25 mouse cellular contexts compared by ENCODE assay signal in genomic region chr10:75113620-75114019, GRCm38 (mm10). TPM values are rescaled to one million over a fixed set of nuclear protein-coding genes. Genes with fewer than 3 reads are reported as not detected.
DNase-seq lines count a peak whose midpoint lies in the region; ATAC-seq and TF ChIP-seq lines count a peak whose summit lies in the region.
"Had no signal": no experiment of that assay in that cellular context is flagged by ENCODE, and none has a peak within 500 bp of the region (broad histone marks: within the 10 kb centered on the region; RNA-seq: fewer than 3 reads in every experiment).

No protein-coding gene starts in this region.

- H3K36me3 ChIP-seq in stomach, embryonic 16.5 days (ENCODE audit: control insufficient read depth, insufficient read depth, low read length), result no peaks in the 10 kb centered on the region
- H3K36me3 ChIP-seq: heart, embryonic 12.5 days; kidney, embryonic 15.5 days; liver, embryonic 13.5 days; midbrain, embryonic 15.5 days had no signal

- no peak for TF ChIP-seq POLR2A in cerebellum, adult 2 months (IDR thresholded peaks at IDR 0.05; ENCODE audit: borderline replicate concordance, insufficient read depth, low read length)

- no peaks in the 10 kb centered on the region for H3K9me3 ChIP-seq in stomach, embryonic 16.5 days (replicated peaks; ENCODE audit: control insufficient read depth, low read length)
- H3K9me3 ChIP-seq: heart, embryonic 12.5 days; kidney, embryonic 15.5 days; liver, embryonic 13.5 days; midbrain, embryonic 15.5 days had no signal

- no peak overlapping the region for H3K4me3 ChIP-seq in cerebellum, adult 2 months (replicated peaks; ENCODE audit: insufficient read depth, low read depth, low read length)
- no peak overlapping the region for H3K4me3 ChIP-seq in layer of hippocampus, adult 2 months
- no peak overlapping the region for H3K4me3 ChIP-seq in stomach, embryonic 16.5 days (replicated peaks; ENCODE audit: low read length)
- H3K4me3 ChIP-seq: heart, embryonic 12.5 days; kidney, embryonic 15.5 days; left cerebral cortex, adult 2 months; liver, embryonic 13.5 days; midbrain, embryonic 15.5 days had no signal

- ATAC-seq in stomach, embryonic 16.5 days (ENCODE audit: insufficient read depth, low FRiP score), result no peak
- ATAC-seq: CD4-positive, CD25-positive, alpha-beta regulatory T cell, adult 4 months; forebrain, embryonic 14.5 days; midbrain, embryonic 15.5 days had no signal

- H3K27ac ChIP-seq in cerebellum, adult 2 months (ENCODE audit: insufficient read depth, low read length), result peak overlapping the region; percentile 5; the same call in 1 of the 2 replicates
- peak overlapping the region; percentile 32; the same call in 1 of the 2 replicates for H3K27ac ChIP-seq in layer of hippocampus, adult 2 months
- peak overlapping the region; percentile 31 for H3K27ac ChIP-seq in stomach, embryonic 16.5 days (ENCODE audit: low read length)
- H3K27ac ChIP-seq: kidney, embryonic 15.5 days; left cerebral cortex, adult 2 months; liver, embryonic 13.5 days; macrophage; midbrain, embryonic 15.5 days had no signal

- H3K4me2 ChIP-seq in stomach, embryonic 16.5 days (ENCODE audit: low read depth, low read length), result no peak overlapping the region
- H3K4me2 ChIP-seq: heart, embryonic 12.5 days; kidney, embryonic 15.5 days; liver, embryonic 13.5 days; lung, embryonic 14.5 days; midbrain, embryonic 15.5 days had no signal

- H3K27me3 ChIP-seq in cerebellum, adult 2 months (ENCODE audit: control insufficient read depth, insufficient read depth, low read length), result no peaks in the 10 kb centered on the region
- no peaks in the 10 kb centered on the region for H3K27me3 ChIP-seq in stomach, embryonic 16.5 days (ENCODE audit: control insufficient read depth, insufficient read depth, low read length)
- H3K27me3 ChIP-seq: heart, embryonic 12.5 days; kidney, embryonic 15.5 days; liver, embryonic 13.5 days; midbrain, embryonic 15.5 days had no signal

- DNase-seq in cerebellum, adult 2 months, result peak in 1 of 2 experiments; percentile 52
- DNase-seq in cerebellum, adult 8-10 months, result no peak
- DNase-seq in layer of hippocampus, adult 2 months (ENCODE audit: low spot score in 2 of 2), result no peak
- no peak for DNase-seq in layer of hippocampus, adult 9-11 months
- peak; percentile 58 to 61 for DNase-seq in cerebellum, postnatal 25 days
- DNase-seq in yolk sac, embryonic 10.5 days (ENCODE audit: low spot score), result no peak
- DNase-seq: adrenal gland, postnatal 14 days; embryo, embryonic 11 days; gastrocnemius, postnatal 10 days; heart, adult 11 months; heart, postnatal 10 days; kidney, adult 11 months; kidney, postnatal 36 days; liver, embryonic 13.5 days; lung, embryonic 14.5 days; right cerebral cortex, postnatal 14 days; thymus, postnatal 25 days had no signal

- TF ChIP-seq CTCF in cerebellum, adult 2 months (IDR thresholded peaks at IDR 0.05; ENCODE audit: borderline replicate concordance, insufficient read depth, low read depth, low read length), result no peak
- TF ChIP-seq CTCF in layer of hippocampus, adult 2 months (conservative IDR thresholded peaks at IDR 0.05), result no peak

- peaks cover 39% of the 10 kb centered on the region for H3K4me1 ChIP-seq in cerebellum, adult 2 months (ENCODE audit: control insufficient read depth, insufficient read depth, low read length)
- H3K4me1 ChIP-seq in stomach, embryonic 16.5 days (ENCODE audit: control insufficient read depth, insufficient read depth, low read length), result peaks cover 20% of the 10 kb centered on the region
- H3K4me1 ChIP-seq: liver, embryonic 13.5 days had no signal

- WGBS in cerebellum, adult 2 months, result 29% methylated on average over 9 of the region's 9 CpGs
- WGBS in stomach, embryonic 16.5 days, result 83% methylated on average over 9 of the region's 9 CpGs

- H3K9ac ChIP-seq in stomach, embryonic 16.5 days (ENCODE audit: low read length), result no peak overlapping the region
- H3K9ac ChIP-seq: heart, embryonic 12.5 days; kidney, embryonic 15.5 days; liver, embryonic 13.5 days; lung, embryonic 14.5 days; midbrain, embryonic 15.5 days had no signal

RNA-seq across cellular contexts. Expression of gene Bcr, which starts 53.2 kb away (rescaled TPM):
- polyA plus RNA-seq in cerebellum, adult 2 months (2012; rRNA removed), result 44.3 and 44.4 TPM in 2 replicates
- total RNA-seq in layer of hippocampus, adult 2 months (2021), result 100 to 1,000 TPM; 116 to 124 TPM
- 7.4 and 8.8 TPM in 2 replicates for polyA plus RNA-seq in stomach, embryonic 16.5 days (2015; fragmentation: Nextera tagmentation; extraction: Ambion mirVana)

Comparison
In these comparisons a context has a peak if more than half of its experiments do, and no peak if none do; other contexts are left out.
1. DNase-seq: peak in cerebellum, postnatal 25 days (2 of 2); none in cerebellum, adult 8-10 months (single experiment), layer of hippocampus, adult 2 months (0 of 2), layer of hippocampus, adult 9-11 months (single experiment) and yolk sac, embryonic 10.5 days (single experiment).
2. Peak in every context shown above with its lines, with median percentiles within 50 percentile points of each other: H3K27ac ChIP-seq.